In the genomic region with DNA sequence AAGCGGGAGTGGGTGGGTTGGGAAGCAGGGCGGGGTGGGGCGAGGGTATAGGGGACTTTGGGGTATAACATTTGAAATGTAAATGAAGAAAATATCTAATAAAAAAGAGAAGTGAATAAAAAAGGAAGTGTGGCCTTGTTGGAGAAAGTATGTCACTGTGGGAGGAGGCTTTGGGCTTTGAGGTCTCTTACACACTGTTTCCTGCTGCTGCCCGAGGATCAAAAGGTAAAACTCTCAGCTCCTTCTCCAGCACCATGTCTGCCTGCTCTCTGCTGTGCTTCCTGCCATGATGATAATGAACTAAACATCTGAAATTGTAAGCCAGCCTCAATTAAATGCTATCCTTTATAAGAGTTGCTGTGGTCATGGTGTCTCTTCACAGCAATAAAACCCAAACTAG, we compare ENCODE assay signal across 30 mouse cellular contexts.
DNase-seq lines count a peak whose midpoint lies in the region; ATAC-seq lines count a peak whose summit lies in the region.
"Had no signal": no experiment of that assay in that cellular context is flagged by ENCODE, and none has a peak within 500 bp of the region (broad histone marks: within the 10 kb centered on the region; RNA-seq: fewer than 3 reads in every experiment).

No protein-coding gene starts in this region.

- H3K27ac ChIP-seq in forebrain, embryonic 10.5 days, result no peak overlapping the region
- H3K27ac ChIP-seq: embryonic facial prominence, embryonic 13.5 days; hindbrain, embryonic 12.5 days; limb, embryonic 13.5 days; liver, embryonic 13.5 days; midbrain, embryonic 15.5 days; stomach, embryonic 15.5 days had no signal

- no peaks in the 10 kb centered on the region for H3K9me3 ChIP-seq in forebrain, embryonic 10.5 days
- H3K9me3 ChIP-seq: embryonic facial prominence, embryonic 13.5 days; heart, embryonic 12.5 days; hindbrain, embryonic 12.5 days; limb, embryonic 13.5 days; liver, embryonic 13.5 days; midbrain, embryonic 15.5 days; stomach, embryonic 15.5 days had no signal

- H3K36me3 ChIP-seq in forebrain, embryonic 10.5 days (replicated peaks), result no peaks in the 10 kb centered on the region
- H3K36me3 ChIP-seq: embryonic facial prominence, embryonic 13.5 days; heart, embryonic 12.5 days; hindbrain, embryonic 12.5 days; limb, embryonic 13.5 days; liver, embryonic 13.5 days; midbrain, embryonic 15.5 days; stomach, embryonic 15.5 days had no signal

- WGBS in forebrain, embryonic 10.5 days, result 95% methylated on average over 4 of the region's 4 CpGs

- peak; percentile 57 for DNase-seq in CD4-positive helper T cell, adult 2 months (ENCODE audit: low read depth, low spot score)
- peak; percentile 11 for DNase-seq in MEL-GATA-1-ER (ENCODE audit: extremely low read depth, low read depth)
- DNase-seq in thymus, postnatal 14 days, result peak; percentile 67
- no peak for DNase-seq in forebrain, embryonic 10.5 days (ENCODE audit: extremely low spot score, low spot score)
- no peak for DNase-seq in layer of hippocampus, adult 18-20 months (ENCODE audit: low spot score in 2 of 2)
- no peak for DNase-seq in right cerebral cortex, postnatal 36 days (ENCODE audit: low spot score in 2 of 2)
- DNase-seq: adrenal gland, postnatal 10 days; cerebellum, adult 18-20 months; cerebellum, postnatal 14 days; embryo, embryonic 11 days; gastrocnemius, postnatal 14 days; heart, adult 18-20 months; heart, postnatal 10 days; kidney, postnatal 4 days; layer of hippocampus, adult 9-11 months; liver, embryonic 13.5 days; lung, adult 2 months; right cerebral cortex, adult 18-20 months had no signal

- no peak overlapping the region for H3K4me3 ChIP-seq in forebrain, embryonic 10.5 days
- H3K4me3 ChIP-seq: embryonic facial prominence, embryonic 13.5 days; erythroblast, embryonic 14.5 days; heart, embryonic 12.5 days; hindbrain, embryonic 12.5 days; limb, embryonic 13.5 days; liver, embryonic 13.5 days; midbrain, embryonic 15.5 days; myocyte; stomach, embryonic 15.5 days had no signal

- H3K4me1 ChIP-seq in forebrain, embryonic 10.5 days, result peaks cover 17% of the 10 kb centered on the region
- H3K4me1 ChIP-seq: embryonic facial prominence, embryonic 13.5 days; heart, embryonic 12.5 days; limb, embryonic 13.5 days; liver, embryonic 13.5 days; stomach, embryonic 15.5 days had no signal

- H3K27me3 ChIP-seq in forebrain, embryonic 10.5 days (ENCODE audit: poor library complexity, severe bottlenecking), result no peaks in the 10 kb centered on the region
- H3K27me3 ChIP-seq: embryonic facial prominence, embryonic 13.5 days; heart, embryonic 12.5 days; hindbrain, embryonic 12.5 days; limb, embryonic 13.5 days; liver, embryonic 13.5 days; midbrain, embryonic 15.5 days; stomach, embryonic 15.5 days had no signal

- peak; percentile 92 for ATAC-seq in megakaryocyte progenitor cell, adult 5-6 weeks (replicated peaks; ENCODE audit: poor library complexity)
- ATAC-seq: activated CD4-positive, CD25-positive, alpha-beta regulatory T cell, adult 4 months; forebrain, embryonic 14.5 days; intestine, postnatal 0 days; midbrain, embryonic 15.5 days had no signal

Comparison
In these comparisons a context has a peak if more than half of its experiments do, and no peak if none do; other contexts are left out.
1. DNase-seq: peak in CD4-positive helper T cell, adult 2 months (single experiment), MEL-GATA-1-ER (single experiment) and thymus, postnatal 14 days (single experiment); none in forebrain, embryonic 10.5 days (single experiment), layer of hippocampus, adult 18-20 months (0 of 2) and right cerebral cortex, postnatal 36 days (0 of 2).